Mouse (Mus musculus): ENCODE results near the gene Coq6. TPM values are rescaled to one million over a fixed set of nuclear protein-coding genes. Genes with fewer than 3 reads are reported as not detected.
"Not testable (repeated sequence)": the region's sequence is repeated elsewhere in the genome, so short reads cannot be mapped to it uniquely, and the experiment has no call there.

The Coq6 gene
- polyA plus RNA-seq (2015; fragmentation: Nextera tagmentation; extraction: Ambion mirVana) = 43.3 and 45.1 TPM in 2 replicates

- whole genome bisulfite sequencing = under 1% methylated on average over 51 of the region's 51 CpGs
- H3K4me1 ChIP-seq = peaks cover 17% of the 10 kb centered on the region
- peaks cover 7% of the 10 kb centered on the region for H3K36me3 ChIP-seq
- H3K4me2 ChIP-seq = peak within 1 kb of the TSS; percentile 81
- peak within 1 kb of the TSS; percentile 99 for H3K4me3 ChIP-seq
- no peaks in the 10 kb centered on the region for H3K9me3 ChIP-seq
- peak within 1 kb of the TSS; percentile 48; the same call in 1 of the 2 replicates for H3K27ac ChIP-seq
- peak; percentile 98 for ATAC-seq (ENCODE audit: insufficient number of reproducible peaks, insufficient read depth, low FRiP score, low TSS enrichment, low read depth)
- no peaks in the 10 kb centered on the region for H3K27me3 ChIP-seq
- peak within 1 kb of the TSS; percentile 91 for H3K9ac ChIP-seq
Observed at GRCm38 (mm10) chr12:84361555-84362489, at the start of gene Coq6, which contains the start of gene Fam161b. Gene Coq6, plus strand, starts transcription at chr12:84361657. Gene Fam161b, minus strand, starts transcription at chr12:84361833.

GRCm38 (mm10) chr12:84316006-84316405 lies 45.5 kb upstream of the Coq6 start:
- WGBS = 37% methylated on average over 7 of the region's 7 CpGs
- Histone ChIP-seq H3K27ac (peak overlapping the region; percentile 98; the same call in 1 of the 2 replicates), H3K4me3 (peak overlapping the region; percentile 99), H3K9me3 (no peaks in the 10 kb centered on the region), H3K36me3 (no peaks in the 10 kb centered on the region), H3K4me1 (peaks cover 23% of the 10 kb centered on the region), H3K27me3 (no peaks in the 10 kb centered on the region), H3K9ac (peak overlapping the region; percentile 98), H3K4me2 (peak overlapping the region; percentile 89)
- no peak for ATAC-seq (ENCODE audit: insufficient number of reproducible peaks, insufficient read depth, low FRiP score, low TSS enrichment, low read depth)

- H3K27me3 ChIP-seq = no peaks in the 10 kb centered on the region
- WGBS = under 1% methylated on average over 77 of the region's 77 CpGs
- ATAC-seq (ENCODE audit: insufficient number of reproducible peaks, insufficient read depth, low FRiP score, low TSS enrichment, low read depth) = peak; percentile 89
- H3K9ac ChIP-seq = peak within 1 kb of the TSS; percentile 98
- peak within 1 kb of the TSS; percentile 98 for H3K27ac ChIP-seq
- peak within 1 kb of the TSS; percentile 89 for H3K4me2 ChIP-seq
- no peaks in the 10 kb centered on the region for H3K9me3 ChIP-seq
- H3K4me1 ChIP-seq = peaks cover 25% of the 10 kb centered on the region
- H3K4me3 ChIP-seq = peak within 1 kb of the TSS; percentile 99
- no peaks in the 10 kb centered on the region for H3K36me3 ChIP-seq
Observed at GRCm38 (mm10) chr12:84316721-84317621, 44.5 kb upstream of the Coq6 start, which contains the start of gene Zfp410. Gene Zfp410, plus strand, starts transcription at chr12:84316852.

- WGBS = 72% methylated on average over 4 of the region's 4 CpGs
- H3K36me3 ChIP-seq = peaks cover 62% of the 10 kb centered on the region
- no peak for ATAC-seq (ENCODE audit: insufficient number of reproducible peaks, insufficient read depth, low FRiP score, low TSS enrichment, low read depth)
Observed at GRCm38 (mm10) chr12:84327111-84327512, 34.3 kb upstream of the Coq6 start.

GRCm38 (mm10) chr12:84336963-84337625 lies 24.4 kb upstream of the Coq6 start:
- H3K4me1 ChIP-seq = no peaks in the 10 kb centered on the region
- no peak for ATAC-seq (ENCODE audit: insufficient number of reproducible peaks, insufficient read depth, low FRiP score, low TSS enrichment, low read depth)
- peaks cover 89% of the 10 kb centered on the region for H3K36me3 ChIP-seq
- no peaks in the 10 kb centered on the region for H3K27me3 ChIP-seq
- H3K27ac ChIP-seq = no peak overlapping the region
- H3K9ac ChIP-seq = no peak overlapping the region
- no peak overlapping the region for H3K4me3 ChIP-seq
- H3K4me2 ChIP-seq = no peak overlapping the region
- H3K9me3 ChIP-seq = no peaks in the 10 kb centered on the region
- WGBS = 91% methylated on average over 11 of the region's 11 CpGs

More at GRCm38 (mm10) chr12:84327111-84327512, 34.3 kb upstream of the Coq6 start:
- Histone ChIP-seq H3K9ac (no peak overlapping the region), H3K4me3 (no peak overlapping the region), H3K4me1 (no peaks in the 10 kb centered on the region), H3K9me3 (no peaks in the 10 kb centered on the region), H3K27ac (no peak overlapping the region), H3K27me3 (no peaks in the 10 kb centered on the region), H3K4me2 (no peak overlapping the region)

- H3K36me3 ChIP-seq = peaks cover 51% of the 10 kb centered on the region
- no peak overlapping the region for H3K4me2 ChIP-seq
- ATAC-seq (ENCODE audit: insufficient number of reproducible peaks, insufficient read depth, low FRiP score, low TSS enrichment, low read depth) = no peak
- no peaks in the 10 kb centered on the region for H3K27me3 ChIP-seq
- H3K27ac ChIP-seq = no peak overlapping the region
- H3K4me1 ChIP-seq = no peaks in the 10 kb centered on the region
- no peaks in the 10 kb centered on the region for H3K9me3 ChIP-seq
- H3K9ac ChIP-seq = no peak overlapping the region
- H3K4me3 ChIP-seq = no peak overlapping the region
- 43% methylated on average over 2 of the region's 2 CpGs for WGBS
Observed at GRCm38 (mm10) chr12:84347192-84347591, 14.3 kb upstream of the Coq6 start.

- H3K27ac ChIP-seq = not testable (repeated sequence)
Observed at GRCm38 (mm10) chr12:84358699-84359098, 2.8 kb upstream of the Coq6 start.

GRCm38 (mm10) chr12:84362872-84363271 lies 1.4 kb downstream of the Coq6 start:
- no peak for ATAC-seq (ENCODE audit: insufficient number of reproducible peaks, insufficient read depth, low FRiP score, low TSS enrichment, low read depth)
- Histone ChIP-seq H3K4me1 (peaks cover 17% of the 10 kb centered on the region), H3K4me2 (peak overlapping the region; percentile 81), H3K27me3 (no peaks in the 10 kb centered on the region), H3K4me3 (peak overlapping the region; percentile 99), H3K36me3 (peaks cover 10% of the 10 kb centered on the region), H3K9me3 (no peaks in the 10 kb centered on the region), H3K9ac (no peak overlapping the region), H3K27ac (no peak overlapping the region)
- 61% methylated on average over 2 of the region's 2 CpGs for WGBS

More at GRCm38 (mm10) chr12:84358699-84359098, 2.8 kb upstream of the Coq6 start:
- H3K4me3 ChIP-seq; ATAC-seq (ENCODE audit: insufficient number of reproducible peaks, insufficient read depth, low FRiP score, low TSS enrichment, low read depth); H3K27me3 ChIP-seq; H3K9ac ChIP-seq; H3K9me3 ChIP-seq; H3K4me2 ChIP-seq: not testable (repeated sequence)
- WGBS = 86% methylated on average over 2 of the region's 2 CpGs
- peaks cover 25% of the 10 kb centered on the region for H3K36me3 ChIP-seq
- H3K4me1 ChIP-seq = peaks cover 17% of the 10 kb centered on the region

GRCm38 (mm10) chr12:84364291-84364690 lies 2.8 kb downstream of the Coq6 start:
- no peak overlapping the region for H3K4me3 ChIP-seq
- no peak overlapping the region for H3K9ac ChIP-seq
- H3K36me3 ChIP-seq = peaks cover 24% of the 10 kb centered on the region
- H3K4me1 ChIP-seq = peaks cover 17% of the 10 kb centered on the region
- ATAC-seq (ENCODE audit: insufficient number of reproducible peaks, insufficient read depth, low FRiP score, low TSS enrichment, low read depth) = no peak
- no peaks in the 10 kb centered on the region for H3K9me3 ChIP-seq
- WGBS = 84% methylated on average over 9 of the region's 9 CpGs
- no peaks in the 10 kb centered on the region for H3K27me3 ChIP-seq
- H3K27ac ChIP-seq = no peak overlapping the region
- H3K4me2 ChIP-seq = no peak overlapping the region

GRCm38 (mm10) chr12:84365137-84365536 lies 3.7 kb downstream of the Coq6 start:
- Histone ChIP-seq H3K4me2 (no peak overlapping the region), H3K27me3 (no peaks in the 10 kb centered on the region), H3K9me3 (no peaks in the 10 kb centered on the region), H3K36me3 (peaks cover 32% of the 10 kb centered on the region), H3K9ac (no peak overlapping the region), H3K4me1 (peaks cover 17% of the 10 kb centered on the region), H3K27ac (no peak overlapping the region), H3K4me3 (no peak overlapping the region)
- WGBS = 96% methylated on average over 6 of the region's 6 CpGs
- no peak for ATAC-seq (ENCODE audit: insufficient number of reproducible peaks, insufficient read depth, low FRiP score, low TSS enrichment, low read depth)

- no peaks in the 10 kb centered on the region for H3K27me3 ChIP-seq
- peaks cover 9% of the 10 kb centered on the region for H3K4me1 ChIP-seq
- no peak overlapping the region for H3K27ac ChIP-seq
- H3K9ac ChIP-seq = no peak overlapping the region
- no peak for ATAC-seq (ENCODE audit: insufficient number of reproducible peaks, insufficient read depth, low FRiP score, low TSS enrichment, low read depth)
- peaks cover 51% of the 10 kb centered on the region for H3K36me3 ChIP-seq
- no peaks in the 10 kb centered on the region for H3K9me3 ChIP-seq
- H3K4me2 ChIP-seq = no peak overlapping the region
- no peak overlapping the region for H3K4me3 ChIP-seq
- WGBS = 67% methylated on average over 9 of the region's 9 CpGs
Observed at GRCm38 (mm10) chr12:84366971-84367370, 5.5 kb downstream of the Coq6 start.
